ENCODE assay signal across 10 mouse cellular contexts in genomic region chr4:155148910-155149698, GRCm38 (mm10).
DNase-seq lines count a peak whose midpoint lies in the region; ATAC-seq and TF ChIP-seq lines count a peak whose summit lies in the region.
"Had no signal": no experiment of that assay in that cellular context is flagged by ENCODE, and none has a peak within 500 bp of the region (broad histone marks: within the 10 kb centered on the region; RNA-seq: fewer than 3 reads in every experiment).

No protein-coding gene starts in this region.

- H3K4me3 ChIP-seq in heart, embryonic 12.5 days: no peak overlapping the region
- H3K4me3 ChIP-seq in kidney, embryonic 14.5 days (ENCODE audit: low read length): no peak overlapping the region
- H3K4me3 ChIP-seq in myocyte: no peak overlapping the region
- H3K4me3 ChIP-seq: erythroblast, embryonic 14.5 days; neural tube, embryonic 12.5 days had no signal

- ATAC-seq in heart, embryonic 12.5 days (ENCODE audit: insufficient number of reproducible peaks, low FRiP score): no peak
- peak; percentile 6; the same call in 1 of the 2 replicates for ATAC-seq in kidney, embryonic 14.5 days (ENCODE audit: low FRiP score, low TSS enrichment)

- no peaks in the 10 kb centered on the region for H3K27me3 ChIP-seq in heart, embryonic 12.5 days (replicated peaks)
- H3K27me3 ChIP-seq in kidney, embryonic 14.5 days (ENCODE audit: control insufficient read depth, insufficient read depth, low read length): no peaks in the 10 kb centered on the region
- no peaks in the 10 kb centered on the region for H3K27me3 ChIP-seq in myocyte (ENCODE audit: control insufficient read depth, insufficient read depth, insufficient read length)
- H3K27me3 ChIP-seq: neural tube, embryonic 12.5 days had no signal

- no peak overlapping the region for H3K9ac ChIP-seq in heart, embryonic 12.5 days
- H3K9ac ChIP-seq in kidney, embryonic 14.5 days (ENCODE audit: low read depth, low read length): no peak overlapping the region
- H3K9ac ChIP-seq: neural tube, embryonic 12.5 days had no signal

- H3K4me2 ChIP-seq in heart, embryonic 12.5 days: no peak overlapping the region
- no peak overlapping the region for H3K4me2 ChIP-seq in kidney, embryonic 14.5 days (replicated peaks; ENCODE audit: low read depth, low read length)
- H3K4me2 ChIP-seq in myocyte (ENCODE audit: low read depth): peak overlapping the region; percentile 84

- peaks cover 58% of the 10 kb centered on the region for H3K4me1 ChIP-seq in heart, embryonic 12.5 days (replicated peaks)
- peaks cover 32% of the 10 kb centered on the region for H3K4me1 ChIP-seq in kidney, embryonic 14.5 days (ENCODE audit: control insufficient read depth, insufficient read depth, low read length)

- no peaks in the 10 kb centered on the region for H3K9me3 ChIP-seq in heart, embryonic 12.5 days (replicated peaks)
- no peaks in the 10 kb centered on the region for H3K9me3 ChIP-seq in kidney, embryonic 14.5 days (ENCODE audit: control insufficient read depth, low read length)
- H3K9me3 ChIP-seq: neural tube, embryonic 12.5 days had no signal

- H3K79me2 ChIP-seq in myocyte (ENCODE audit: control insufficient read depth, insufficient read depth): no peaks in the 10 kb centered on the region

- WGBS in heart, embryonic 12.5 days: 70% methylated on average over 8 of the region's 8 CpGs
- WGBS in kidney, embryonic 14.5 days: 67% methylated on average over 8 of the region's 8 CpGs

- no peak overlapping the region for H3ac ChIP-seq in myocyte (ENCODE audit: control insufficient read depth, insufficient read length)

- DNase-seq in heart, adult 18-20 months: peak; percentile 75 to 86
- DNase-seq in gastrocnemius, postnatal 14 days: peak; percentile 89
- DNase-seq in right cerebral cortex, postnatal 4 days: no peak
- no peak for DNase-seq in right cerebral cortex, postnatal 25 days
- no peak for DNase-seq in layer of hippocampus, adult 8-10 months (ENCODE audit: low spot score in 2 of 2)

- intact Hi-C loops in gastrocnemius, postnatal 14 days (cut with DNase I; ENCODE audit: low total_unique reads): no loop called here

- H3K27ac ChIP-seq in heart, embryonic 12.5 days (ENCODE audit: poor library complexity, severe bottlenecking): no peak overlapping the region; the same call in 1 of the 2 replicates
- peak overlapping the region; percentile 55; the same call in 1 of the 2 replicates for H3K27ac ChIP-seq in kidney, embryonic 14.5 days (ENCODE audit: low read depth, low read length)
- H3K27ac ChIP-seq: neural tube, embryonic 12.5 days had no signal

- TF ChIP-seq POLR2A in myocyte (IDR thresholded peaks at IDR 0.05; ENCODE audit: insufficient read length, low read depth): no peak

- H3K36me3 ChIP-seq in heart, embryonic 12.5 days: peaks cover 13% of the 10 kb centered on the region
- peaks cover 7% of the 10 kb centered on the region; the same call in 1 of the 2 replicates for H3K36me3 ChIP-seq in kidney, embryonic 14.5 days (ENCODE audit: control insufficient read depth, insufficient read depth, low read length)
- H3K36me3 ChIP-seq in myocyte (ENCODE audit: control insufficient read depth, insufficient read depth): no peaks in the 10 kb centered on the region
- H3K36me3 ChIP-seq: neural tube, embryonic 12.5 days had no signal

TF ChIP-seq in myocyte, 11 proteins besides CTCF, POLR2A, EP300 and RAD21:
- TF ChIP-seq MYOD1 (IDR thresholded peaks at IDR 0.05; ENCODE audit: control insufficient read depth in 1 of 3, insufficient read length in 2 of 3, low read depth in 2 of 3) (peak in 2 of 3 experiments; percentile 69 to 85), TCF12 (IDR thresholded peaks at IDR 0.05; ENCODE audit: insufficient read depth, poor library complexity, severe bottlenecking) (peak; percentile 48), MAX (IDR thresholded peaks at IDR 0.05; ENCODE audit: low read depth) (no peak), CEBPB (IDR thresholded peaks at IDR 0.05; ENCODE audit: insufficient read depth, poor library complexity, severe bottlenecking) (no peak), TCF3 (IDR thresholded peaks at IDR 0.05; ENCODE audit: insufficient read length, low read depth) (peak; percentile 43), SRF (IDR thresholded peaks at IDR 0.05; ENCODE audit: control insufficient read depth, insufficient read length, low read depth) (no peak), REST (IDR thresholded peaks at IDR 0.05; ENCODE audit: insufficient read depth, insufficient read length) (no peak), POLR2AphosphoS2 (IDR thresholded peaks at IDR 0.05; ENCODE audit: insufficient read length, low read depth) (peak; percentile 42), E2F4 (IDR thresholded peaks at IDR 0.05; ENCODE audit: insufficient read depth) (no peak), USF1 (IDR thresholded peaks at IDR 0.05; ENCODE audit: low read depth) (no peak), MYOG (IDR thresholded peaks at IDR 0.05; ENCODE audit: control insufficient read depth in 1 of 3, insufficient read depth in 1 of 3, insufficient read length in 2 of 3, low read depth in 2 of 3) (peak in 2 of 3 experiments; percentile 81 to 92)

Comparison
In these comparisons a context has a peak if more than half of its experiments do, and no peak if none do; other contexts are left out.
1. DNase-seq: peak in heart, adult 18-20 months (2 of 2) and gastrocnemius, postnatal 14 days (single experiment); none in right cerebral cortex, postnatal 4 days (single experiment), right cerebral cortex, postnatal 25 days (single experiment) and layer of hippocampus, adult 8-10 months (0 of 2).